Mouse (Mus musculus) lung, embryonic 15.5 days (tissue): ENCODE results near the gene Opalin. TPM values are rescaled to one million over a fixed set of nuclear protein-coding genes. Genes with fewer than 3 reads are reported as not detected.
A peak's percentile ranks its signal among the peaks of the same experiment; 100 is the strongest.

Experiments
- ATAC-seq: fragments of 200-750 bp; cut with Nextera tagmentation; 2 replicates; pipeline ENCODE4 v1.8.0; 2017; ENCODE audit warnings: moderate number of reproducible peaks, borderline replicate concordance; ENCODE audit not compliant: low FRiP score, low TSS enrichment; ENCODE audit errors: extremely low read depth
- H3K27ac ChIP-seq: fragments of 300-500 bp; sonication (generic); 2 replicates; pipeline ENCODE4 v1.5.1; 2015; ENCODE audit warnings: moderate library complexity, mild to moderate bottlenecking, inconsistent platforms
- H3K27me3 ChIP-seq: fragments of 300-500 bp; sonication (generic); 2 replicates; pipeline ENCODE4 v1.6.1; 2015; ENCODE audit warnings: inconsistent platforms
- H3K36me3 ChIP-seq: fragments of 300-500 bp; sonication (generic); 2 replicates; pipeline ENCODE4 v1.6.1; 2015; ENCODE audit warnings: inconsistent platforms
- H3K4me1 ChIP-seq: fragments of 300-500 bp; sonication (generic); 2 replicates; pipeline ENCODE4 v1.6.1; 2015; ENCODE audit warnings: inconsistent platforms
- H3K4me2 ChIP-seq: fragments of 300-500 bp; sonication (generic); 2 replicates; pipeline ENCODE4 v1.6.1; 2015; ENCODE audit warnings: inconsistent platforms, mild to moderate bottlenecking, moderate library complexity
- H3K4me3 ChIP-seq: fragments of 300-500 bp; sonication (generic); 2 replicates; pipeline ENCODE4 v1.5.1; 2015; ENCODE audit warnings: mild to moderate bottlenecking, inconsistent platforms
- H3K9ac ChIP-seq: fragments of 300-500 bp; sonication (generic); 2 replicates; pipeline ENCODE4 v1.6.1; 2015; ENCODE audit warnings: inconsistent platforms
- H3K9me3 ChIP-seq: fragments of 300-500 bp; sonication (generic); 2 replicates; pipeline ENCODE4 v1.6.1; 2016; ENCODE audit warnings: inconsistent platforms
- WGBS: fragments of 180-500 bp; shearing (Covaris S2); methylation state at CpG from one replicate; pipeline ENCODE4 v1.1.7; 2015; 5-methylcytosine and 5-hydroxymethylcytosine counted together
- polyA plus RNA-seq: library from polyadenylated mRNA; unstranded; fragments of >200 nt; fragmentation: Nextera tagmentation; extraction: Ambion mirVana; gene quantifications from 2 replicates; pipeline ENCODE4 v1.2.1, GENCODE M21; 2015

Opalin gene
- polyA plus RNA-seq, 1 experiment from 2014 or later, result not detected

DNA sequence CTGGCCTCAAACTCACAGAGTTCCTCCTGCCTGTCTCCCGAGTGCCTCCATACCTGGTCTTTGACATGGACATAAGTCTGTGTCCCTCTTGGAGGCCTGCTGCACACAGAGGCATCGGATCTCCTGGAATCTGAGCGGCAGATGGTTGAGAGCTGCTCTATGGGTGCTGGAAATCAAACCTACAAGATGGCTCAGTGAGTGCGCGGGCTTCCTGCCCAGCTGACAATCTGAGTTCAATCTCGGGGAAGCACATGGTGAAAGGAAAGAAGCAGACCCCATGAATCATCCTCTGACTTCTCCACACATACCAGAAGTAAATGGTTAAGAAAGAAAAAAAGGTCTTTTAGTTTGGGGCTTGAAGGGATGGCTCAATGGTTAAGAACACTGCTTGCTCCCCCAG lies 45.0 kb downstream of the Opalin start:
- Histone ChIP-seq H3K27ac (no peak overlapping the region), H3K27me3 (no peaks in the 10 kb centered on the region), H3K9ac (no peak overlapping the region), H3K4me3 (no peak overlapping the region), H3K9me3 (no peaks in the 10 kb centered on the region), H3K4me2 (no peak overlapping the region), H3K4me1 (no peaks in the 10 kb centered on the region), H3K36me3 (no peaks in the 10 kb centered on the region)
- 69% methylated on average over 6 of the region's 6 CpGs for WGBS
- ATAC-seq, result no peak

DNA sequence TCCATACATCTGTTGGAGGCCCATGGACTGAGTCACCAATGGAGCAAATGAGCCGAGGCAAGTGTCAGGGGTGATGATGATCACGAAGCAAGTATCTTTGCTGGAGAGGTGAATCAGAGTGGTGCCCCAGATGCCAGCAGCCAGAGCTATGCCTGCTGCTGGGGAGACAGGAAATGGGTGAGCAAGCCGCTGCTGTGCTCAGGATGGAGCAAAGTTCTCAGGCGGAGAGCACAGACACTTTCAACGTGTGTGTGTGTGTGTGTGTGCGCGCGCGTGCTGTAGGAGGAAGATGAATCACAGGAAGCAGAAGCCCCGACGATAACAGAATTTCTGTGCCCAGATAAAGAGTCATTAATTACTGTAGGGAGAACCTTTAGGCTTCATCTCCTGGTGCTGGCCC lies 45.9 kb downstream of the Opalin start:
- H3K27ac ChIP-seq, result no peak overlapping the region; the same call in 1 of the 2 replicates
- WGBS, result 43% methylated on average over 11 of the region's 11 CpGs
- H3K9me3 ChIP-seq, result no peaks in the 10 kb centered on the region
- H3K9ac ChIP-seq, result no peak overlapping the region
- 0 out of 2 replicates have a peak, but pooled peaks have one; percentile 31 for ATAC-seq
- H3K4me2 ChIP-seq, result no peak overlapping the region
- no peaks in the 10 kb centered on the region for H3K27me3 ChIP-seq
- no peak overlapping the region for H3K4me3 ChIP-seq
- no peaks in the 10 kb centered on the region for H3K4me1 ChIP-seq
- no peaks in the 10 kb centered on the region for H3K36me3 ChIP-seq

DNA sequence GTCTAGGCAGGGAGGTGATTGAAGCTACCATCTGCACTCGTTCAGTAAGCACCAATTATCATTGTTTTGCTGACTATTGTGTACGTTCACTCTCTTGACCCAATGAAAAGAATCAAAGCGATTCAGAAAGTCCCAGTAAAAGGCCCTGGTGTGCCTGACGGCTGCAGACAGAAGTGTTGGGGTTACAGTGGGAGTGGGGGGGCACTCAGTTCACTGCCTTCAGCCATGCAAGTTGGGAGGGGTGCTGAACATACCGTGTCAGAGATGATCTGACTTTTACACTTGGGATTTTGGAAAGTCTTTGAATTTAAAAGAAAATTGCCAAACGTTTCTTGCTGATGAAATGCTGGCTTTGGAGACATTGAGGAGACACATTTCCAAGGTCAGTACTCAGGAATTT lies 46.8 kb downstream of the Opalin start:
- H3K4me2 ChIP-seq, result no peak overlapping the region
- H3K27me3 ChIP-seq, result no peaks in the 10 kb centered on the region
- H3K4me3 ChIP-seq, result no peak overlapping the region
- no peak for ATAC-seq
- no peak overlapping the region for H3K9ac ChIP-seq
- H3K4me1 ChIP-seq, result no peaks in the 10 kb centered on the region
- no peaks in the 10 kb centered on the region for H3K36me3 ChIP-seq
- no peak overlapping the region for H3K27ac ChIP-seq
- 50% methylated on average over 6 of the region's 6 CpGs for WGBS
- H3K9me3 ChIP-seq, result no peaks in the 10 kb centered on the region

DNA sequence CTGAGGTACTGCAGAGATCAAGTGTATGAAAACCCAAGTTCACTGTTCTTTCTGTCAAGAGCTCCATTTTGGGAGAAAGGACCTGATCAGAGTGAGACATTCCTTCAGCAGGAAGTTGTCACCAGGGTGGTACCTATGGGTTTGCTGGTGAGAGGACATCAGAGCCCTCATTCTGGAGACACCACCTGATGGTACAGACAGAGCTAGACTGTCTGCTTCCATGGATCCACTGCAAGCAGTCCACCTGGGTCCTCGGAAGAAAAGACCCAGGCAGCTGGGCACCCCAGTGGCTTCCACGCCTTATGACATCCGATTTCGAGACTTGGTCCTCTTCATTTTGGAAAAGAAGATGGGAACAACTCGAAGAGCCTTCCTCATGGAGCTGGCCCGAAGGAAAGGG lies 47.7 kb downstream of the Opalin start, which contains the start of gene Dntt:
Dntt (plus strand) TSS at position 57 of the 400 bp plus-strand sequence.
- Histone ChIP-seq H3K27me3 (no peaks in the 10 kb centered on the region), H3K36me3 (no peaks in the 10 kb centered on the region), H3K4me1 (no peaks in the 10 kb centered on the region), H3K4me2 (no peak within 1 kb of the TSS), H3K9ac (no peak within 1 kb of the TSS), H3K27ac (no peak within 1 kb of the TSS), H3K9me3 (no peaks in the 10 kb centered on the region), H3K4me3 (no peak within 1 kb of the TSS)
- WGBS, result 82% methylated on average over 6 of the region's 6 CpGs
- no peak for ATAC-seq

GRCm38 (mm10) chr19:41027601-41028000 lies 49.3 kb downstream of the Opalin start:
- Histone ChIP-seq H3K4me3 (no peak overlapping the region), H3K36me3 (no peaks in the 10 kb centered on the region), H3K9me3 (no peaks in the 10 kb centered on the region), H3K4me2 (no peak overlapping the region), H3K4me1 (no peaks in the 10 kb centered on the region), H3K9ac (no peak overlapping the region), H3K27me3 (no peaks in the 10 kb centered on the region), H3K27ac (no peak overlapping the region)
- no peak for ATAC-seq
- WGBS, result 88% methylated on average over 9 of the region's 9 CpGs

DNA sequence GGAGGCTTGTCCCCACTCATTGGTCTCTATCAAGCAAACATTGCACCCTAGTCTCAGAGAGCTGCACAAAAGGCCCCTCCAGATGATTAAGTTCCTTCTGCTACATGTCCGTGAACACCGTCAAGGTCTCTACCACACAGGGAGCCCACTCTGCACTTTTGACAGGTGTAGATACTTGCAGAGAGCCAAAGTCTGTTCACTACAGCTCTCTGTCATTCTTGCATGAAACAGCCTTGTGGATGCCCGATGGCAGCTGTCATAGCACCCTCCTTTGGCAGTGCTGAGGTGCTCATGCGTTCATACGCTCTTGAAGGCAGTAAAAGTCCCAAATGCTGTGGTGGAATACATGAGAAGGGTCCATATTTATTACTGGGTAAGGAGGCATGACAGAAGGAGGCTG lies 49.9 kb downstream of the Opalin start:
- Histone ChIP-seq H3K27me3 (no peaks in the 10 kb centered on the region), H3K4me3 (no peak overlapping the region), H3K27ac (no peak overlapping the region), H3K36me3 (no peaks in the 10 kb centered on the region), H3K4me1 (no peaks in the 10 kb centered on the region), H3K9me3 (no peaks in the 10 kb centered on the region), H3K4me2 (no peak overlapping the region), H3K9ac (no peak overlapping the region)
- WGBS, result 88% methylated on average over 5 of the region's 5 CpGs
- ATAC-seq, result no peak

GRCm38 (mm10) chr19:41026551-41026950 lies 50.4 kb downstream of the Opalin start:
- WGBS, result 85% methylated on average over 8 of the region's 8 CpGs
- ATAC-seq, result no peak

DNA sequence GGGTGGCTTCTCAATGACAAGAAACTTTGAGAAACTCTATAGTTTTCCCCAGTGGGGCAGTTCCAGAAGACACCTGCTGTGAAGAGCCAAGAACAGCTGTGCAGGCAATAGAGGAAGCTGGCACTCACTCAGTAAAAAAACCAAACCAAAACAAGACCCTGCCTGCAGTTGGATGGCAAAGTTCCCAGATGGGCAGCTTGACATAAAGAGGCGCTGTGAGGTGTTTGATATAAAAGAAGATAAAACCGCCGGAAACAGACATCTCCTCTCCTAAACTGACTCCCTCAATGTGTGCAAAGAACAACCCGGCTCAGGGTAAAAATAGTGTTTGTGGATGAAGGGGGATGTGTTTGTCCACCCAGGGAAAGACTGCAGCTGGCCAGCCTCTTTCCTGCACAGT lies 54.7 kb downstream of the Opalin start:
- H3K27me3 ChIP-seq, result peaks cover 6% of the 10 kb centered on the region; the same call in 1 of the 2 replicates
- ATAC-seq, result no peak
- H3K4me1 ChIP-seq, result no peaks in the 10 kb centered on the region
- no peak overlapping the region for H3K9ac ChIP-seq
- H3K4me2 ChIP-seq, result no peak overlapping the region
- H3K27ac ChIP-seq, result no peak overlapping the region
- no peaks in the 10 kb centered on the region for H3K9me3 ChIP-seq
- no peaks in the 10 kb centered on the region for H3K36me3 ChIP-seq
- 60% methylated on average over 4 of the region's 4 CpGs for WGBS
- H3K4me3 ChIP-seq, result no peak overlapping the region

More at GRCm38 (mm10) chr19:41026551-41026950, 50.4 kb downstream of the Opalin start:
- H3K4me3 ChIP-seq, result no peak overlapping the region
- no peaks in the 10 kb centered on the region for H3K9me3 ChIP-seq
- H3K36me3 ChIP-seq, result no peaks in the 10 kb centered on the region
- no peaks in the 10 kb centered on the region for H3K27me3 ChIP-seq
- no peak overlapping the region for H3K9ac ChIP-seq
- H3K27ac ChIP-seq, result no peak overlapping the region
- no peaks in the 10 kb centered on the region for H3K4me1 ChIP-seq
- H3K4me2 ChIP-seq, result no peak overlapping the region

GRCm38 (mm10) chr19:41020537-41020936 lies 56.4 kb downstream of the Opalin start:
- Histone ChIP-seq H3K4me1 (peaks cover 3% of the 10 kb centered on the region; the same call in 1 of the 2 replicates), H3K4me3 (no peak overlapping the region), H3K9ac (no peak overlapping the region), H3K9me3 (no peaks in the 10 kb centered on the region), H3K27me3 (peaks cover 6% of the 10 kb centered on the region; the same call in 1 of the 2 replicates), H3K4me2 (no peak overlapping the region), H3K36me3 (no peaks in the 10 kb centered on the region), H3K27ac (no peak overlapping the region)
- 47% methylated on average over 3 of the region's 3 CpGs for WGBS
- no peak for ATAC-seq

DNA sequence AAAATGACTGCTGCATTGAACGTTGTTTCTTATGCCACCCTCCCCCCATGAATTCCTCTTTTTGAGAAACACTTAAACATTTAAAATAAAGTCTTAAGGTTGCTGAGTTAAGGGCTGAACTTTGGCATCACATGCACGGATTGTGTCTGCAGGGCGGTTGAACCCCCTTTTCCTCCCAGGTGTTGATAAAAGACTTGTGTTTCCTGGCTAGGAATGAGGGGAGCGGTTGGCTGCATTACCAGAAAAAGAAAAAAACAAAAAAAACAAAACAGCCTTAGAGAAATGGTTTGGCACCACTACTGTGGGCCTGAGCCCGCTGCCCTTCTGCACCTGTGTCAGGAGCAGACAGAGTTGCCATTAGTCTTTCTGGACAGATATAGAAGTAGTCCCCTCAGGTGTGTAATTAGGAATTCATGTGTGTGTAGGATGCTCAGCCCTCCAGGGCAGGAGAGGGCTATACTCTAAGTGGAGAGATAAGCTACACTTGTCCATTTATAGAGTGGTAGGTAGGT lies 57.7 kb downstream of the Opalin start:
- Histone ChIP-seq H3K4me3 (no peak overlapping the region), H3K9me3 (no peaks in the 10 kb centered on the region), H3K9ac (no peak overlapping the region), H3K27me3 (peaks cover 6% of the 10 kb centered on the region; the same call in 1 of the 2 replicates), H3K4me2 (no peak overlapping the region), H3K36me3 (no peaks in the 10 kb centered on the region), H3K27ac (no peak overlapping the region), H3K4me1 (peaks cover 3% of the 10 kb centered on the region; the same call in 1 of the 2 replicates)
- no peak for ATAC-seq
- WGBS, result 63% methylated on average over 5 of the region's 5 CpGs

DNA sequence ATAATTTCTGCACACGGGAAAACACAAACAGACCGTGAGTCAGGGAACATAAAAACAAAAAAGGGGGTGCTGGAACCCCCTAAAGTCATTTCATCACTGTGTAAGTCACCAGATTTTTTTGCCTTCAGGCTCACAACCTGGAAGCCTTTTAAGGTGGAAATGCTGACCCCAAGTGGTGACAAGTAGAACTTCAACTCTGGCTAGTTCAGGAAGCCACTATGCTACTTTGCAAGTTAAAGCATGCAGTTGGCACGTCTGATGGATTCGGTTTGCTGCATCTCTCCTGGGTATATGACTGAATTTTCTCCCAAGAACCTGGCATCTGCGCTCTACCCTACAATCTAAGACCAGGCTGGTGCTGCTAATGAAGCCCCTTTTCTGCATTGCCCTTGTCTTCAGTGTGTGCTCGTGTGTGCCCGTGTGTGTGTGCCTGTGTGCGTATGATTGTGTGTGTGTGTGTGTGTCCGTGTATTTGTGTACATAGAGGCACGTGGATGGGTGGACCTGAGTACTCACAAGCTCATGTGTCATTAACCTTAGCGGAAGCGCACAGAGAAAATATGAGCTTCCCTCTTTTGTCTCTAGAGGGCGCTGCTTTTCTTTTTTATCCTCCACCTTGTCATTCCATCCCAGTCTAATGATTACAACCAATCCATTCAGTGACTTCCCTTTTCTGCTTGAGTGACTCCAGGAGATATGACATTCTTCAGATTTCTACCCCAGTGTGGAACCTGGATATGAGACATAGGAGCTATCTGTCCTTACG lies 60.8 kb downstream of the Opalin start:
- ATAC-seq, result no peak
- Histone ChIP-seq H3K36me3 (no peaks in the 10 kb centered on the region), H3K4me3 (no peak overlapping the region), H3K4me2 (peak overlapping the region; percentile 44), H3K4me1 (peaks cover 15% of the 10 kb centered on the region), H3K9me3 (no peaks in the 10 kb centered on the region), H3K27ac (no peak overlapping the region), H3K9ac (no peak overlapping the region), H3K27me3 (peaks cover 6% of the 10 kb centered on the region; the same call in 1 of the 2 replicates)
- WGBS, result 17% methylated on average over 14 of the region's 14 CpGs

- no peak for ATAC-seq
- Histone ChIP-seq H3K27ac (no peak overlapping the region), H3K9ac (no peak overlapping the region), H3K4me3 (no peak overlapping the region), H3K4me1 (peaks cover 15% of the 10 kb centered on the region), H3K4me2 (no peak overlapping the region), H3K27me3 (0 out of 2 replicates have a peak, but pooled peaks cover 4% of the 10 kb centered on the region), H3K36me3 (no peaks in the 10 kb centered on the region), H3K9me3 (no peaks in the 10 kb centered on the region)
- 12% methylated on average over 9 of the region's 9 CpGs for WGBS
Observed at GRCm38 (mm10) chr19:41014003-41014402, 62.9 kb downstream of the Opalin start.
